Mouse (Mus musculus) ovary, adult 18-20 months (tissue): Measurements from ENCODE around the gene Uri1.

Experiments used
- DNase-seq: peaks from one replicate; pipeline ENCODE4 v3.0.0; 2022; ENCODE audit warnings: low spot score, mixed read lengths

Gene Uri1

GRCm38 (mm10) chr7:38013946-38014345, 9.4 kb downstream of the Uri1 start:
- no peak for DNase-seq

- no peak for DNase-seq
Measured at GRCm38 (mm10) chr7:38012811-38013210, 10.5 kb downstream of the Uri1 start.

GRCm38 (mm10) chr7:38008359-38008758, 15.0 kb downstream of the Uri1 start:
- no peak for DNase-seq

GRCm38 (mm10) chr7:38002451-38002850, 20.9 kb downstream of the Uri1 start:
- DNase-seq = no peak

GRCm38 (mm10) chr7:37999691-38000090, 23.7 kb downstream of the Uri1 start:
- DNase-seq = no peak

- no peak for DNase-seq
Measured at GRCm38 (mm10) chr7:37992861-37993260, 30.5 kb downstream of the Uri1 start.

GRCm38 (mm10) chr7:37984866-37985265, 38.5 kb downstream of the Uri1 start:
- DNase-seq = no peak

- no peak for DNase-seq
Measured at GRCm38 (mm10) chr7:37983471-37983870, 39.9 kb downstream of the Uri1 start.

- no peak for DNase-seq
Measured at GRCm38 (mm10) chr7:37979729-37980128, 43.6 kb downstream of the Uri1 start.

GRCm38 (mm10) chr7:37978412-37978811, 44.9 kb downstream of the Uri1 start:
- no peak for DNase-seq

- no peak for DNase-seq
Measured at GRCm38 (mm10) chr7:37977676-37978075, 45.7 kb downstream of the Uri1 start.

- no peak for DNase-seq
Measured at GRCm38 (mm10) chr7:37972999-37973555, 50.3 kb downstream of the Uri1 start.

GRCm38 (mm10) chr7:37972571-37972970, 50.8 kb downstream of the Uri1 start:
- no peak for DNase-seq

- DNase-seq = no peak
Measured at GRCm38 (mm10) chr7:37962326-37962725, 61.0 kb downstream of the Uri1 start.

GRCm38 (mm10) chr7:37961247-37961646, 62.1 kb downstream of the Uri1 start:
- DNase-seq = no peak

GRCm38 (mm10) chr7:37951841-37952240, 71.5 kb downstream of the Uri1 start:
- no peak for DNase-seq

- DNase-seq = no peak
Measured at GRCm38 (mm10) chr7:37936459-37936858, 86.9 kb downstream of the Uri1 start.

GRCm38 (mm10) chr7:37935786-37936185, 87.6 kb downstream of the Uri1 start:
- no peak for DNase-seq

- DNase-seq = no peak
Measured at GRCm38 (mm10) chr7:37934770-37935182, 88.6 kb downstream of the Uri1 start.

- DNase-seq = no peak
Measured at GRCm38 (mm10) chr7:37933754-37934308, 89.5 kb downstream of the Uri1 start.

- DNase-seq = no peak
Measured at GRCm38 (mm10) chr7:37931631-37932030, 91.7 kb downstream of the Uri1 start.

- no peak for DNase-seq
Measured at GRCm38 (mm10) chr7:37929738-37930137, 93.6 kb downstream of the Uri1 start.

- DNase-seq = no peak
Measured at GRCm38 (mm10) chr7:37922999-37923398, 100.4 kb downstream of the Uri1 start.
